8 mouse cellular contexts compared by ENCODE assay signal in genomic region chr5:73089158-73089557, GRCm38 (mm10).
"Had no signal": no experiment of that assay in that cellular context is flagged by ENCODE, and none has a peak within 500 bp of the region (broad histone marks: within the 10 kb centered on the region; RNA-seq: fewer than 3 reads in every experiment).

No protein-coding gene starts in this region.

- DNase-seq: liver, postnatal 0 days; lung, adult 2 months; lung, postnatal 14 days; lung, postnatal 36 days; right cerebral cortex, postnatal 14 days; thymus, adult 2 months; thymus, postnatal 25 days; thymus, postnatal 4 days had no signal
